ENCODE assay signal across 16 mouse cellular contexts in the genomic region with DNA sequence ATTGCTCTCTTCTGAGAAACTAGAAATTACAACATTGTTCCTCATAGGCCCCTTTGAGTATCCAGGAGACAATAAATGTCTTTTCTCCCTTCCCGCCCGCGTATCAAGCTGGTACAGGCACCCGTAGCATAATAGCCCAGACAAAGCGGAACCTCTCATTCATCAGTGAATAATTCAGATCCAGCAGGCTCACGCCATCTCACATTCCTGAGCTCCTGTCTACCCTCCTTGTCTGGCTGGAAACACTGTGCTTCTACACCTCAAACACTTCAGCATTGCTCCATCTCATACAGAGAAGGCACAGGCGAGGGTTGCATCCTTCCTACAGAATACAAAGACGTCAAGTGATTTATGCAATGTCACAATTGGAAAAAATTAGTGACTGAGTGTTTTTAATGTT. TPM values are rescaled to one million over a fixed set of nuclear protein-coding genes. Genes with fewer than 3 reads are reported as not detected.
"Had no signal": no experiment of that assay in that cellular context is flagged by ENCODE, and none has a peak within 500 bp of the region (broad histone marks: within the 10 kb centered on the region; RNA-seq: fewer than 3 reads in every experiment).

No protein-coding gene starts in this region.

- H3K9ac ChIP-seq: intestine, embryonic 15.5 days; kidney, embryonic 15.5 days; limb, embryonic 13.5 days; liver, embryonic 14.5 days; neural tube, embryonic 13.5 days had no signal

- H3K4me1 ChIP-seq: intestine, embryonic 15.5 days; kidney, embryonic 15.5 days; limb, embryonic 13.5 days had no signal

- H3K9me3 ChIP-seq: intestine, embryonic 15.5 days; kidney, embryonic 15.5 days; limb, embryonic 13.5 days; neural tube, embryonic 13.5 days had no signal

- DNase-seq: kidney, adult 2 months; kidney, postnatal 36 days; layer of hippocampus, adult 9-11 months; layer of hippocampus, postnatal 36 days; lung, adult 18-20 months; retina, postnatal 1 day; right cerebral cortex, postnatal 4 days; spleen, adult 18-20 months; thymus, adult 18-20 months; thymus, postnatal 14 days had no signal

- ATAC-seq: intestine, embryonic 15.5 days had no signal

- H3K27ac ChIP-seq: intestine, embryonic 15.5 days; kidney, embryonic 15.5 days; limb, embryonic 13.5 days; liver, embryonic 14.5 days; neural tube, embryonic 13.5 days had no signal

- H3K4me3 ChIP-seq: intestine, embryonic 15.5 days; kidney, embryonic 15.5 days; limb, embryonic 13.5 days; neural tube, embryonic 13.5 days had no signal

- H3K27me3 ChIP-seq: intestine, embryonic 15.5 days; kidney, embryonic 15.5 days; limb, embryonic 13.5 days; neural tube, embryonic 13.5 days had no signal

- H3K4me2 ChIP-seq: intestine, embryonic 15.5 days; kidney, embryonic 15.5 days; limb, embryonic 13.5 days; neural tube, embryonic 13.5 days had no signal

- H3K36me3 ChIP-seq: intestine, embryonic 15.5 days; kidney, embryonic 15.5 days; limb, embryonic 13.5 days; neural tube, embryonic 13.5 days had no signal

RNA-seq across cellular contexts. Expression of gene Bend6, which starts 24.2 kb away (rescaled TPM):
- total RNA-seq: megakaryocyte-erythroid progenitor cell, adult 5-6 weeks had no signal
